Comparison of ENCODE assay signal across 9 mouse cellular contexts in genomic region chr3:89320581-89321182, GRCm38 (mm10). TPM values are rescaled to one million over a fixed set of nuclear protein-coding genes. Genes with fewer than 3 reads are reported as not detected.
A peak's percentile ranks its signal among the peaks of the same experiment; 100 is the strongest.
DNase-seq lines count a peak whose midpoint lies in the region; ATAC-seq and TF ChIP-seq lines count a peak whose summit lies in the region.
"Had no signal": no experiment of that assay in that cellular context is flagged by ENCODE, and none has a peak within 500 bp of the region (broad histone marks: within the 10 kb centered on the region; RNA-seq: fewer than 3 reads in every experiment).

No protein-coding gene starts in this region.

- peaks cover 30 to 53% of the 10 kb centered on the region in 2 experiments for H3K4me1 ChIP-seq in CH12.LX (ENCODE audit: control insufficient read depth in 1 of 2, insufficient read depth in 2 of 2)
- H3K4me1 ChIP-seq in embryonic facial prominence, embryonic 11.5 days (ENCODE audit: control insufficient read depth, insufficient read depth, low read length), result peaks cover 25% of the 10 kb centered on the region
- H3K4me1 ChIP-seq in intestine, embryonic 14.5 days (replicated peaks; ENCODE audit: control insufficient read depth, insufficient read depth, low read length), result peaks cover 45% of the 10 kb centered on the region
- peaks cover 45% of the 10 kb centered on the region for H3K4me1 ChIP-seq in liver, embryonic 15.5 days (replicated peaks)

- peak overlapping the region; percentile 88 for H3K4me2 ChIP-seq in CH12.LX (ENCODE audit: insufficient read depth, low read depth, poor library complexity, severe bottlenecking)
- H3K4me2 ChIP-seq in embryonic facial prominence, embryonic 11.5 days (ENCODE audit: low read depth, low read length), result peak overlapping the region; percentile 93
- peak overlapping the region; percentile 65 for H3K4me2 ChIP-seq in intestine, embryonic 14.5 days (ENCODE audit: low read length)
- H3K4me2 ChIP-seq in liver, embryonic 15.5 days, result peak overlapping the region; percentile 68

- no peak overlapping the region for H3K4me3 ChIP-seq in CH12.LX (replicated peaks in 1 of 3; ENCODE audit: low read depth in 2 of 3, low read length in 2 of 3, poor library complexity in 1 of 3)
- peak overlapping the region; percentile 57 for H3K4me3 ChIP-seq in embryonic facial prominence, embryonic 11.5 days (ENCODE audit: low read depth, low read length)
- H3K4me3 ChIP-seq in intestine, embryonic 14.5 days (ENCODE audit: low read depth, low read length), result peak overlapping the region; percentile 49
- H3K4me3 ChIP-seq in liver, embryonic 15.5 days (replicated peaks), result peak overlapping the region; percentile 17

- H3K9me3 ChIP-seq in CH12.LX (replicated peaks; ENCODE audit: low read length), result peaks cover 3% of the 10 kb centered on the region
- no peaks in the 10 kb centered on the region for H3K9me3 ChIP-seq in embryonic facial prominence, embryonic 11.5 days (replicated peaks; ENCODE audit: control insufficient read depth, low read length)
- H3K9me3 ChIP-seq in intestine, embryonic 14.5 days (ENCODE audit: control insufficient read depth, low read length), result no peaks in the 10 kb centered on the region
- no peaks in the 10 kb centered on the region for H3K9me3 ChIP-seq in liver, embryonic 15.5 days (replicated peaks)

- no peaks in the 10 kb centered on the region for H3K79me2 ChIP-seq in CH12.LX (replicated peaks; ENCODE audit: control insufficient read depth, extremely low read depth, insufficient read depth, poor library complexity, severe bottlenecking)

- in situ Hi-C loops in CH12.LX (cut with MboI; ENCODE audit: low pct_ligation_motif_present, low pct_unique_long_range_greater_than_20kb, low sequenced_read_pairs), result no loop called here

- TF ChIP-seq RAD21 in CH12.LX (IDR thresholded peaks at IDR 0.05; ENCODE audit: low read depth, low read length), result no peak

- TF ChIP-seq EP300 in CH12.LX (IDR thresholded peaks at IDR 0.05; ENCODE audit: low read length), result no peak

- dilution Hi-C loops in CH12.LX (cut with MboI; ENCODE audit: extremely low pct_ligation_motif_present, extremely low pct_unique_long_range_greater_than_20kb, low sequenced_read_pairs), result no loop called here

- H3K27me3 ChIP-seq in CH12.LX (replicated peaks), result peaks cover 83% of the 10 kb centered on the region
- peaks cover 44% of the 10 kb centered on the region for H3K27me3 ChIP-seq in embryonic facial prominence, embryonic 11.5 days (ENCODE audit: control insufficient read depth, insufficient read depth, low read length)
- peaks cover 32% of the 10 kb centered on the region for H3K27me3 ChIP-seq in intestine, embryonic 14.5 days (replicated peaks; ENCODE audit: control insufficient read depth, insufficient read depth, low read length)
- peaks cover 100% of the 10 kb centered on the region for H3K27me3 ChIP-seq in liver, embryonic 15.5 days

- peak; percentile 56 to 61 for DNase-seq in cerebellum, postnatal 10 days
- no peak for DNase-seq in cerebellum, postnatal 36 days
- no peak for DNase-seq in CH12.LX (ENCODE audit: extremely low read depth)
- peak; percentile 80 for DNase-seq in embryonic facial prominence, embryonic 11.5 days (ENCODE audit: low spot score)
- DNase-seq in intestine, embryonic 14.5 days (ENCODE audit: low spot score), result peak; percentile 84
- DNase-seq in right cerebral cortex, postnatal 4 days, result peak; percentile 69

- no peak for TF ChIP-seq POLR2A in CH12.LX (IDR thresholded peaks at IDR 0.05; ENCODE audit: low read depth, low read length)

- ATAC-seq in embryonic facial prominence, embryonic 11.5 days (replicated peaks; ENCODE audit: insufficient number of reproducible peaks, low FRiP score, low TSS enrichment, low read depth), result no peak
- ATAC-seq in intestine, embryonic 14.5 days (replicated peaks; ENCODE audit: low FRiP score, low TSS enrichment, low read depth), result no peak; the same call in 1 of the 2 replicates
- ATAC-seq in liver, embryonic 15.5 days (ENCODE audit: insufficient read depth), result no peak
- no peak for ATAC-seq in inflammation-experienced regulatory T-cells, adult 6 months

- no peak overlapping the region for H3K9ac ChIP-seq in CH12.LX (ENCODE audit: insufficient read depth, low read depth)
- H3K9ac ChIP-seq in embryonic facial prominence, embryonic 11.5 days (replicated peaks; ENCODE audit: low read length), result peak overlapping the region; percentile 56
- H3K9ac ChIP-seq in intestine, embryonic 14.5 days (ENCODE audit: low read length), result peak overlapping the region; percentile 48
- H3K9ac ChIP-seq in liver, embryonic 15.5 days, result no peak overlapping the region

- no peak overlapping the region for H3K27ac ChIP-seq in CH12.LX (ENCODE audit: insufficient read depth, low read depth)
- H3K27ac ChIP-seq in embryonic facial prominence, embryonic 11.5 days (replicated peaks; ENCODE audit: low read depth, low read length), result 0 out of 2 replicates have a peak overlapping the region, but pooled peaks have one; percentile 31
- H3K27ac ChIP-seq in intestine, embryonic 14.5 days (ENCODE audit: low read depth), result peak overlapping the region; percentile 29; the same call in 1 of the 2 replicates
- H3K27ac ChIP-seq in liver, embryonic 15.5 days (replicated peaks), result no peak overlapping the region

- no peak for TF ChIP-seq CTCF in CH12.LX (conservative IDR thresholded peaks at IDR 0.05 in 1 of 2, IDR thresholded peaks at IDR 0.05 in 1 of 2; ENCODE audit: low read depth in 2 of 2, low read length in 2 of 2)

- no peaks in the 10 kb centered on the region for H3K36me3 ChIP-seq in CH12.LX (replicated peaks in 1 of 2; ENCODE audit: control insufficient read depth in 1 of 2, insufficient read depth in 1 of 2, low read length in 1 of 2)
- no peaks in the 10 kb centered on the region for H3K36me3 ChIP-seq in embryonic facial prominence, embryonic 11.5 days (replicated peaks; ENCODE audit: control insufficient read depth, insufficient read depth, low read depth, low read length)
- no peaks in the 10 kb centered on the region for H3K36me3 ChIP-seq in intestine, embryonic 14.5 days (ENCODE audit: control insufficient read depth, insufficient read depth, low read length)
- no peaks in the 10 kb centered on the region for H3K36me3 ChIP-seq in liver, embryonic 15.5 days (replicated peaks)
- H3K36me3 ChIP-seq: G1E had no signal

- under 1% methylated on average over 36 of the region's 41 CpGs for WGBS in embryonic facial prominence, embryonic 11.5 days
- under 1% methylated on average over 41 of the region's 41 CpGs for WGBS in intestine, embryonic 14.5 days
- under 1% methylated on average over 41 of the region's 41 CpGs for WGBS in liver, embryonic 15.5 days (ENCODE audit: insufficient replicate concordance)

TF ChIP-seq in CH12.LX, 34 proteins besides CTCF, POLR2A, EP300 and RAD21 (continues in another document):
- peak; percentile 83 for TF ChIP-seq BHLHE40 (IDR thresholded peaks at IDR 0.05; ENCODE audit: low read depth, low read length)

RNA-seq across cellular contexts. Expression of gene Efna3, which starts 2.1 kb away (rescaled TPM):
- 0.13 TPM in 1 of 2 replicates, not detected in the other for total RNA-seq in CH12.LX (2012; rRNA removed)
- total RNA-seq in CH12.LX (2014; rRNA removed), result 0.09 TPM in 1 of 2 replicates, not detected in the other
- 0.19 TPM in 1 of 2 replicates, not detected in the other for polyA plus RNA-seq in CH12.LX (2012; ENCODE audit: insufficient read length, low read depth)
- polyA plus RNA-seq in embryonic facial prominence, embryonic 11.5 days (2014; fragmentation: Nextera tagmentation; extraction: Ambion mirVana), result 6.6 and 8.3 TPM in 2 replicates
- 13.2 and 15.3 TPM in 2 replicates for polyA plus RNA-seq in intestine, embryonic 14.5 days (2014; fragmentation: Nextera tagmentation; extraction: Ambion mirVana)
- 0.18 and 0.58 TPM in 2 replicates for polyA plus RNA-seq in liver, embryonic 15.5 days (2015; fragmentation: Nextera tagmentation; extraction: Ambion mirVana)
- not detected for polyA plus RNA-seq in inflammation-experienced regulatory T-cells, adult 6 months (2017; shearing (Covaris generic))
- total RNA-seq: G1E had no signal
- polyA plus RNA-seq: G1E had no signal

RNA-seq across cellular contexts. Expression of gene Efna4, which starts 17.1 kb away (rescaled TPM):
- total RNA-seq in CH12.LX (2012; rRNA removed) (2.6 and 3.1 TPM in 2 replicates), CH12.LX (2014; rRNA removed) (0.76 and 1.1 TPM in 2 replicates)
- polyA plus RNA-seq in CH12.LX (2012; ENCODE audit: insufficient read length, low read depth), result 1.00 and 1.1 TPM in 2 replicates
- 39.1 and 39.5 TPM in 2 replicates for polyA plus RNA-seq in embryonic facial prominence, embryonic 11.5 days (2014; fragmentation: Nextera tagmentation; extraction: Ambion mirVana)
- polyA plus RNA-seq in intestine, embryonic 14.5 days (2014; fragmentation: Nextera tagmentation; extraction: Ambion mirVana), result 20.6 and 22.2 TPM in 2 replicates
- polyA plus RNA-seq in liver, embryonic 15.5 days (2015; fragmentation: Nextera tagmentation; extraction: Ambion mirVana), result 0.24 and 0.48 TPM in 2 replicates
- under 1 TPM in 2 of 3 experiments, not detected in 1; 0.49 to 0.59 TPM for polyA plus RNA-seq in inflammation-experienced regulatory T-cells, adult 6 months (2017; shearing (Covaris generic))
- total RNA-seq: G1E had no signal
- polyA plus RNA-seq: G1E had no signal

RNA-seq across cellular contexts. Expression of gene Adam15, which starts 29.1 kb away (rescaled TPM):
- 31.3 and 39.1 TPM in 2 replicates for total RNA-seq in CH12.LX (2012; rRNA removed)
- total RNA-seq in CH12.LX (2014; rRNA removed), result 5.8 and 5.9 TPM in 2 replicates
- polyA plus RNA-seq in CH12.LX (2012; ENCODE audit: insufficient read length, low read depth), result 26.2 and 26.5 TPM in 2 replicates
- 17.8 and 17.9 TPM in 2 replicates for polyA plus RNA-seq in embryonic facial prominence, embryonic 11.5 days (2014; fragmentation: Nextera tagmentation; extraction: Ambion mirVana)
- polyA plus RNA-seq in intestine, embryonic 14.5 days (2014; fragmentation: Nextera tagmentation; extraction: Ambion mirVana), result 30.4 and 31.0 TPM in 2 replicates
- polyA plus RNA-seq in liver, embryonic 15.5 days (2015; fragmentation: Nextera tagmentation; extraction: Ambion mirVana), result 8.8 and 12.7 TPM in 2 replicates
- 10 to 100 TPM in 2 of 3 experiments, 1 to 10 TPM in 1; 6.8 to 11.1 (median 10.8) TPM for polyA plus RNA-seq in inflammation-experienced regulatory T-cells, adult 6 months (2017; shearing (Covaris generic))

RNA-seq across cellular contexts. Expression of gene Efna1, which starts 39.7 kb away (rescaled TPM):
- total RNA-seq in CH12.LX (2012; rRNA removed) (0.59 and 0.93 TPM in 2 replicates), CH12.LX (2014; rRNA removed) (0.62 and 0.70 TPM in 2 replicates)
- polyA plus RNA-seq in CH12.LX (2012; ENCODE audit: insufficient read length, low read depth), result 0.71 and 0.80 TPM in 2 replicates
- polyA plus RNA-seq in embryonic facial prominence, embryonic 11.5 days (2014; fragmentation: Nextera tagmentation; extraction: Ambion mirVana), result 26.9 and 30.2 TPM in 2 replicates
- 46.2 and 46.6 TPM in 2 replicates for polyA plus RNA-seq in intestine, embryonic 14.5 days (2014; fragmentation: Nextera tagmentation; extraction: Ambion mirVana)
- 8.9 and 11.2 TPM in 2 replicates for polyA plus RNA-seq in liver, embryonic 15.5 days (2015; fragmentation: Nextera tagmentation; extraction: Ambion mirVana)
- polyA plus RNA-seq in inflammation-experienced regulatory T-cells, adult 6 months (2017; shearing (Covaris generic)), result not detected
- polyA plus RNA-seq: G1E had no signal

RNA-seq across cellular contexts. Expression of gene Dcst2, which starts 41.1 kb away (rescaled TPM):
- total RNA-seq in CH12.LX (2012; rRNA removed) (not detected in 2 replicates), CH12.LX (2014; rRNA removed) (not detected in 2 replicates)
- 0.10 and 0.14 TPM in 2 replicates for polyA plus RNA-seq in CH12.LX (2012; ENCODE audit: insufficient read length, low read depth)
- polyA plus RNA-seq in embryonic facial prominence, embryonic 11.5 days (2014; fragmentation: Nextera tagmentation; extraction: Ambion mirVana), result 0.32 TPM in 1 of 2 replicates, not detected in the other
- polyA plus RNA-seq in intestine, embryonic 14.5 days (2014; fragmentation: Nextera tagmentation; extraction: Ambion mirVana), result 0.35 and 0.40 TPM in 2 replicates
- polyA plus RNA-seq in liver, embryonic 15.5 days (2015; fragmentation: Nextera tagmentation; extraction: Ambion mirVana), result 0.06 and 0.07 TPM in 2 replicates
- polyA plus RNA-seq in inflammation-experienced regulatory T-cells, adult 6 months (2017; shearing (Covaris generic)), result under 1 TPM in 2 of 3 experiments, not detected in 1; 0.20 to 0.54 TPM
- total RNA-seq: G1E had no signal
- polyA plus RNA-seq: G1E had no signal

Comparison
In these comparisons a context has a peak if more than half of its experiments do, and no peak if none do; other contexts are left out.
1. DNase-seq: peak in cerebellum, postnatal 10 days (2 of 2), embryonic facial prominence, embryonic 11.5 days (single experiment), intestine, embryonic 14.5 days (single experiment) and right cerebral cortex, postnatal 4 days (single experiment); none in cerebellum, postnatal 36 days (0 of 2) and CH12.LX (single experiment).
2. H3K27ac ChIP-seq: peak in embryonic facial prominence, embryonic 11.5 days (single experiment) and intestine, embryonic 14.5 days (single experiment); none in CH12.LX (single experiment) and liver, embryonic 15.5 days (single experiment).
3. H3K4me3 ChIP-seq: peak in embryonic facial prominence, embryonic 11.5 days (single experiment), intestine, embryonic 14.5 days (single experiment) and liver, embryonic 15.5 days (single experiment); none in CH12.LX (0 of 3).
4. H3K9ac ChIP-seq: peak in embryonic facial prominence, embryonic 11.5 days (single experiment) and intestine, embryonic 14.5 days (single experiment); none in CH12.LX (single experiment) and liver, embryonic 15.5 days (single experiment).
5. RNA of gene Efna4, which starts 17.1 kb away (polyA plus RNA-seq): 39.1 to 39.5 TPM in embryonic facial prominence, embryonic 11.5 days and 20.6 to 22.2 TPM in intestine, embryonic 14.5 days; 1.00 to 1.1 TPM in CH12.LX, 0.49 to 0.59 TPM in inflammation-experienced regulatory T-cells, adult 6 months and 0.24 to 0.48 TPM in liver, embryonic 15.5 days; every median in the first group is over 10 times any median in the second.
6. Peak in every context shown above with its lines, with median percentiles within 50 percentile points of each other: H3K4me2 ChIP-seq.